Mouse (Mus musculus): ENCODE measurements around the gene Ak4.
"Not testable (repeated sequence)": the region's sequence is repeated elsewhere in the genome, so short reads cannot be mapped to it uniquely, and the experiment has no call there.

Gene Ak4

DNA sequence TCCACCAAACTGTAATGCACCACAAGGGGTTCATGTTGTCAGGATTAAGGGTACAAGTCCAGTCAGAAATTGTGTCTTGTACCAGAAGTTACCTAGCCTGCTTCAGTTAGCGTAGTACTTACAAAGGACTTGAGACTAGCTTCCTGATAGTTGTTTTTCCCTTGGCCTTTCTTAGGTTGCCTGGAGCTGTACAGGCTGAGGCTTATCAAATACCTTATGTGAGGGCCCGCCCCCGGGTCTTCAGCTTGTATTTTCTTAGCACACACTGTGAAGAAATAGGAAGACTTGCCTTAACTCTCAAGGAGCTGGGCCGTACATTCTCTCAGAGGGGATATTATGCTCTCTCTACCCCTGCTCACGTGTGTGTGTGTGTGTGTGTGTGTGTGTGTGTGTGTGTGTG is 4.5 kb downstream of the Ak4 start:
- no peak for DNase-seq (ENCODE audit: low spot score)

DNA sequence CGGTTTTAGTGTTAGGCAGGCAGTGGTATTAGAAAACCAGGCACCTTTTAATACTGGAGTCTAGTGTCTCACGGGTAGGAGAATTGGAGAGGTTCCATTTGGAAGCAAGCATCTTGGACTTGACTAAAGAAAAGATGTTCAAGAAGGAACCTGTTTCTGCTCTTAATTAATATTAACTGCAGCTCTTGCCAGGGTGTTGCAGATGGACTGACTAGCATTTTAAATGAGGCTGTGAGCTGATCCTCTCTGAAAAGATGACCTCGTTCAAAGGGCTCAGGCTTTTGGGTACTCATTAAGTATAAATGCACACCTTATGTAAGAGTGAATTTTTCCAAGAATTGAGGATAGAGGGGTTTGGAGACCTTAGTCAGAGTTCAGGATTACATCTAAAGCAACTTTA is 5.4 kb downstream of the Ak4 start:
- DNase-seq (ENCODE audit: low spot score) = no peak

GRCm38 (mm10) chr4:101425119-101425518 is 6.0 kb downstream of the Ak4 start:
- no peak for DNase-seq (ENCODE audit: low spot score)

DNA sequence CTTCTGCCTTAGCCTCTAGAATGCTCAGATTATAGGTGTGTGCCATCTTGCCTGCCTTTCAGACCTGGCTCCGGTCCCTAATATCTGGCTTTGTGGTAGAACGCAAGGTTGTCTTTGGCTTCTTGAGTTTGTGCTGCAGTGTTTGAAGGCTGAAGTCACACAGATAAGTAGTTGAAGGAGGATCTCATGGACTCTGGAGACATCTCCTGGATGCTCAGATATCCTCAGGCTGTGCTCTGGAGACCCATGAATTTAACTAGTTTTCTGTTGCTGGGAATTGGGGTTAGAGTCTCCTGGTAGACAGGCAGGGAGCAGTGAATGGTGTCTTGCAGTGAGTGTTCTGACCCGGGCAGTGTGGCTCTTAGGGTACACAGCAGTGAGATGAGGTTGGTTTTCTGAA is 6.6 kb downstream of the Ak4 start:
- DNase-seq (ENCODE audit: low spot score) = no peak

DNA sequence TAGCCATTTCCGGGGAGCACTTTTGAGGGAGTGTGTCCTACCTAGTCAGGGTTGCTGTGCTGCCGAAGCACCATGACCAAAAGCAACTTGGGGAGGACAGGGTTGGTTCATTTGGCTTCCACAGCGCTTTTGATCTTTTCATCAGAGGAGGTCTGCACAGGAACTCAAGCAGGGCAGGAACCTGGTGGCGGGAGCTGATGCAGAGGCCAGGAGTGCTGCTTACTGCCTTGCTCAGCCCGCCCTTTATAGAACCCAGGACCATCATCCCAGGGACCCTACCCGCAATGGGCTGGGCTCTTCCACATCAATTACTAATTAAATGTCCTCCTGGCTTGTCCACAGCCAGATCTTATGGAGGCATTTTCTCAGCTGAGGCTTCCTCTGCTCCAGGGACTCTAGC is 7.5 kb downstream of the Ak4 start:
- DNase-seq (ENCODE audit: low spot score) = no peak

DNA sequence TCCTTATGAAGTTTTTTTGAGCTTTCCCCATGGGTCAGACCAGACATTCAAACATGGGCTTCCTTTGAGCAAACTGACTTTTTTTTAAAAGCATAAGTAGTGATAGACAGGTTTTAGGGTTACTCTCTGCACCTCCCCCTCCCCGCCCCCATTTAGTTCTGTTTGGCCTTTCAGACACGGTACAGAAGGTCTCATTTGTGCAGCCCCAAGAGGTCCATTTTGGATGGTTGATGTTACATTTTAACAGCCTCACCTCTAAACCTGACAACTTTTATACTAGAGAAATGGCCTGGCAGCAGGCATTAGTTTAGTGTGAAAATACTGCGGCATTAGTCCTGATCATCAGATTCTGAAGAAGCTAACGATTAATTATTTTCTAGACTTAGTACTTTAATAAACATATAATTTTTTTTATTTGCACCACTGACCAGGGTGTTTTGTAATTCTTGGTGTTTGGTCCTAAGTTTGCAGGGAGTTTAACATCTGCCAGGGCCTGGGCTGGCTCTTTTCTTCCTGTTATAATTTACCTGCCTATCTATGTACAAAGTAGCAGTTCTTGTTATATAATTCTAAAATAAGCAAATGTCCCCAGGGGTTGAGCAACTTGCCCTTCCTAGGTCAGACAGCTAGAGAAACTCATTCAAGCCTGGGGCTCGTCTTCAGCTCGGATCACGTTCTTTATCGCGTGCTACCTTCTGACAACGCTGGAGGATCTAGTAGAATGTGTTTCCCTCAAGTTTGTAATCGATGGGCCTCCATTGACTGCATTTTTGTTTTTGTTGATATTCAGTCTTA is 9.0 kb downstream of the Ak4 start:
- no peak for DNase-seq (ENCODE audit: low spot score)

GRCm38 (mm10) chr4:101429073-101429472 is 10.0 kb downstream of the Ak4 start:
- no peak for DNase-seq (ENCODE audit: low spot score)

- DNase-seq (ENCODE audit: low spot score) = no peak
These were observed 10.9 kb downstream of the Ak4 start for GRCm38 (mm10) chr4:101430000-101430399.

DNA sequence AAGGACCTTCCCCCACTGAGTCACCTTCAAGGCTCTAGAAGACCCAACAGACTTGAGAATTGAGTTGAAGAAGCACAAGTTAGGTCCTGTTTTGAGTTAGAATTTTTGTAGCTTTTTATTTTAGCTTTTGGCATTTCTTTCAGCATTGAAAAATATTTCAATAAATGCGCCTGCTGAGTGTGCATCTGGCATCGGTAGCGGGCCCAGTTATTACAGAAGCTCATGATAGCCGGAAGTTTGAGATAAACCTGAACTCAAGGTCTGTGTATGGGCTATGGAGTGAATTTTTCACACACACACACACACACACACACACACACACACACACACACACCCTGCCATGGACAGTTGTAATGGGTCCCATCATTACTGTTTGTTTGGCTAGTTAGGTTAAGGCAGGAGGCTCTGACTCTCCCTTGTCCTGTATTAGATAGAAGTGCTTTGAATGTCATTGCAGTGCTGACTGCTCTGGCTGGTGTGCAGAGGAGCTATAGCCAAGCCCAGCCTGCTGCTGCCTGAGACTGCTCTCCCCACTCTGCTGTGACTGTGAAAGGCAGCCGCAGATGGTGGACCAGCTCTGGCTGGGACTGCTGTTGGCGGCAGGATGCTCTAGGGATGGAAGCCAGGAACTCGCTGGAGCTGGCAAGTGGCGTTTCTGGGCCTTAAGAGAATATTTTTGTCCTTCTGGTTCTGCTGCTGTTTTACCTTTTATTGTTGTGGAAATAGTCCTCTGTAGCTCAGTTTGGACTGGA is 17.9 kb downstream of the Ak4 start:
- no peak for DNase-seq (ENCODE audit: low spot score)

DNA sequence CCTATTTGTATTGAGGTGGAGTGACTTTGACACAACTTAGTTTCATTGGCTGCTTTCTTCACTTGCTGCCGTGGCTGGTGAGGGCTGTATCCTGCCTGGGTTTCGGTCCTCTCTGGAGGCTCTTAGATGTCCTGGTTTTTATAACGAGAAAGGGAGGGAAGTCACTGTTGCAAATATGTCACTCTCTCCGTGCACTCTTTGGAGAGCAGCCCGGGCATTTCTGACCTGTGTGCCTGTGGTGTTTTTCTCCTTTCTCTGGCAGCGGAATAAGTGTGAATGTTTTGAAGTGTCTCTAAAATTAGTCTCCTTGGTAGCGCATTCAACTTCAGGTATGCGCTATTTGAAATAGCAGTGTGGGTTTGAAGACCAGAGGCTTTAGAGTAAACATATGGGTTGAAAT is 19.2 kb downstream of the Ak4 start:
- DNase-seq (ENCODE audit: low spot score) = no peak

GRCm38 (mm10) chr4:101439738-101440389 is 20.8 kb downstream of the Ak4 start:
- DNase-seq (ENCODE audit: low spot score) = no peak

DNA sequence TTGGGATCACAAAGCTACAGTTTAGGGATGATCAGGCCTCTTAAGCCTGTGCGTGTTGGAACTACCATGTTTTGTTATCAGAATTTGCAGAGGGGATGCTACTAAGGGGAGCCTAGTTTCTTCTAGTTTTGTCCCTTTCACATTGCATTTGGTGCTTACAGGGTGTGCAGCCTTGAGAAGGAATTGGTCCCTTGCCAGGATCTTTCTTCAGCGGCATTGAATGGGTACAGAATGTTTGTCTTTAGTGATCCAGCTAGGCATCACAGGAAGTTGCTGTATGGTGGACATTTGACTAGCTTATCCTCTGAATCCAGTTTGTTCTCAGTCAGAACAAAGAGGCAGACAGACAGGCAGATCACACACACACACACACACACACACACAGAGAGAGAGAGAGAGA is 23.7 kb downstream of the Ak4 start:
- no peak for DNase-seq (ENCODE audit: low spot score)

- no peak for DNase-seq (ENCODE audit: low spot score)
These were observed 24.4 kb downstream of the Ak4 start for GRCm38 (mm10) chr4:101443419-101443991.

GRCm38 (mm10) chr4:101445660-101446059 is 26.6 kb downstream of the Ak4 start:
- no peak for DNase-seq (ENCODE audit: low spot score)

DNA sequence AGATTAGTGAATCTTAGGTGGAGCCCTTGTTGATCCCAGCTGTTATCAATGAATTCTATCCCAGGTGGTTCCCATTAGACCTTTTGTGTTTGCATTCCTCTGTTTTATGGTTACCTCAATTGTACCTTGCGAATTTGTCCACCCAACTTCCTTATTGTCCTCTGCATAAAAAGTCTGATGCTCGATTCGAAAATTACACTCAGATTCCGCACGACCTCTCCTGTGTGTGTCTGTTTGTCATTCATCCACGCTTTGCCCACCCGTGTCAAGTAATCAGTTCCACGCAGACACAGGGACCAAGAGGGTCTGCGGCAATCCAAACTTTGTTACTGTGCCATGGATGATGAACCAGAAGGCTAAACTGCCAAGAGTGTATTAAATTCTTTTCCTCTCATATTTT is 27.5 kb downstream of the Ak4 start:
- DNase-seq (ENCODE audit: low spot score) = not testable (repeated sequence)

DNA sequence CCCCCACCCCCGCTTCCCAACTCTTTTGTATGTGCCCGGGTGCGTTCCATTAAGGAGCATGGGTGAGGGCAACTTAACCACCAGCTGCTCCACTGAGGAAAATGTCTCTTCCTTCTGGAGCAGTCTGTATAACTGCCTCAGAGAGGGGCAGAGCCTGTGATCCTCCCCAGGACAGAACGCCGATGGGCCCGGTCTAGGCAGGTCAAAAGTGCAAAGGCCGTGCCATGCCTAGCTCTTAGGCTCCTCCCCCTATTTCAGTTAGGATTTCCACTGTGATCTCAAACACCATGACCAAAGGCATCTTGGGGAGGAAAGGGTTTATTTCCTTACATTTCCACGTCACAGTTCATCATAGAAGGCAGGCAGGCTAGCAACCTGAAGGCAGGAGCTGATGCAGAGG is 29.6 kb downstream of the Ak4 start:
- no peak for DNase-seq (ENCODE audit: low spot score)

DNA sequence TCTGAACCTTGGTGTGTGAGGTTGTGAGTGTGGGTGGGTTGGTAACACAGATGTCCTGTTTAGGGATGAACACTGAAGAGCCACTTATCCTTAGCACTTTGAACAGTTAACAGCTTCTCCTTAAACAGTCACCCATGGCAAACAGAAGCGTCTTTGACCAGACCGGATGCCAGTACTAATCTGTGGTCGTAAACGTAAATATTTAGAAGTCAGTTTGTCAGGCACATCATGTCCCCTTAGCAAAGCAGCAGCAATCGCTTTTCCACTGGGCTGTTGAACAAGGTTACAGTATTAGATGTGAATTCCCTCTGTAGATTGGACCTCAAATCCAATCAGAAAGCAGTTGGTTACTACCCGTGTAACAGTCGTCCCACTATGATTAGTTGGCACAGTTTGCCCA is 30.3 kb downstream of the Ak4 start:
- DNase-seq (ENCODE audit: low spot score) = no peak

- DNase-seq (ENCODE audit: low spot score) = no peak
These were observed 31.2 kb downstream of the Ak4 start for GRCm38 (mm10) chr4:101450150-101450780.

GRCm38 (mm10) chr4:101451089-101451488 is 32.0 kb downstream of the Ak4 start:
- no peak for DNase-seq (ENCODE audit: low spot score)

- no peak for DNase-seq (ENCODE audit: low spot score)
These were observed 33.8 kb downstream of the Ak4 start for GRCm38 (mm10) chr4:101452829-101453228.

- DNase-seq (ENCODE audit: low spot score) = no peak
These were observed 38.1 kb downstream of the Ak4 start for GRCm38 (mm10) chr4:101457176-101457575.

DNA sequence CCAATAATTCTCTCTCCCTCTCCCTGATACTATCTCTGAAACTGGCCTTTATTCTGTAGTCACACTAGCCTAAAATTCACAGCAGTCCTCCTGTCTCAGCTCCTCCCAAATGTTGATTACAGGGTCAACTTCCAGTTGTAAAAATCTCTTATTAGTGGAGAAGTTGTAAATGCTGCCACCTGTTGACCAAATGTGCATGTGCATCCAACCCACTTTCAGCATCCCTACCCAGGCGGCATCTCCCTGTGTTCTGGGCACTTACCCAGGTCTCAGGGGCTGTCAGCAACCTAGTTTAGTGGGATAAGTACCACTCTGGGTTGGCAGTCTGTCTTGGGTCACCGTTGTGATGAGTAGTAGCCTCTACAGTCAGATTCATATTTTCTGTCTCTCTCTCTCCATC is 39.3 kb downstream of the Ak4 start:
- DNase-seq (ENCODE audit: low spot score) = no peak

Measured in spleen, adult 12 weeks (tissue).